Mouse (Mus musculus): ENCODE measurements around the gene Epas1.

Epas1 gene

DNA sequence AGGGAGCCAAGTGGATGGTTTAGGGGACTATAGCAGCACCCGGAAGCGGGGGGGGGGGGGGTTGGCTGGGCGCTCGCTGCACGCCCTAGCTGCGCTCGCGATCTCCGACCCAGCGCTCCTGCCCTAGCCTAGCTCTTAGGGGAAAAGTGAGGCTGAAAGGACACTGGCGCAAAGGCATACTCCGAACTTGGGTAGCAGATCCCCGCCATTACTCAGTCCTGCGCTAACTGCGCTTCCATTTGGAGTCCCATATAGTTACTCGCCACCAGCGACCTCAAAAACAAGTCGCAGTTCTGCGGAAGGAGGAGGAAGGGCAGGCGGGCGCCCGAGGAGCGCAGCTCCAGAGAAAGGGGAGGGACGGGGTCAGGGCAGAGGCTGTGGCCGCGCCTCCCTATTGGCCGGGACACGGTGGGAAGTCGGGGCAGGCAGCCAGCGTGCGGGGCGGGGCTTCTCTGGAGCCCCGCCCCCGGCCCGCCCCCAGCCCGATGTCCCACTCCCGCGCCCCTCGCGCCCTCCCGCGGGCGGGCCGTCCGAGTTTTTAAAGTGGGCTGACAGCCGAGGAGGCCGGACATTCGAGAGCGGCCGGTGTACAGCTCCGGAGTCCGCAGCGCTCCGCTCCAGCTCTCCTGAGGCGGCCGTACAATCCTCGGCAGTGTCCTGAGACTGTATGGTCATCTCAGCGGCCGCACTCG lies at the start of gene Epas1:
Gene Epas1 (plus strand): TSS at position 571 of the 692 bp plus-strand sequence.
- DNase-seq (ENCODE audit: low spot score in 2 of 2): peak; percentile 69 to 76

GRCm38 (mm10) chr17:86705236-86705635 lies 48.3 kb upstream of the Epas1 start:
- no peak for DNase-seq (ENCODE audit: low spot score in 2 of 2)

DNA sequence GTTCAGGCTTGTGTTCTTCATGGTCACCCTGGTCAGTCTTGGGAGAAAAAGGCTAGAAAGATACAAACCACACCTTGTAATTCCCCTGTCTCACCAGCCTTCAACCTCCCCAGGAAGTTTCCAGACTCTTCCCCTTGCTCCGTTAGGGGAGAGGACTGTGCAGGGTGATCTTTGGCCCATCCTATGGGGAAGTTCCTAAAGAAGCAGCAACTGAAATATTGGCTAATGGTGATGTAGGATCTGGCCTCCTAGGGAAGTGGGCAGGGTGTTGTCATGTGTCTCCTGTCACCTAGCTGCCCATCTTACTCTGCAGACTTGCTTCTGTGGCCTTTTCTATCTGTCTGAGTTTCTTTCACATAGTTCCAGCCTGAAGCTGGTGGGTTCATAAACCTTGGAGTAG lies 47.0 kb upstream of the Epas1 start:
- DNase-seq (ENCODE audit: low spot score in 2 of 2): no peak

DNA sequence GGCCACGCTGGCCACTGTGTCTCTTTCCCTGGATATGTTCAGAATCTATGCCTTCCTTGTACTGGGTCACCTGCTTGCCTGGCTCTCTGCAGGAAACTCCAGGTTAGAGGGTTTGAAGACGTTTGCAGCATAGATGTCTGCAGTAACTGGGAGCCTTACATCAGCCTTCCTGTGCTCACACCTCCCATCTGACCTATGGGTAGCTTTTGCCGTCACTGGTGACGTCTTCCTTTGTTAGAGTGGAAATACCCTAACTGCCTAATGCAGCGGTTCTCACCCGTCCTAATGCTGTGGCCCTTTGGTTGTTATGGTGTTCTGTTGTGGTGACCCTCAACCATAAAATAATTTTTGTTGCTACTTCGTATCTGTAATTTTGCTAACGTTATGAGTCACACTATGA lies 43.7 kb upstream of the Epas1 start:
- no peak for DNase-seq (ENCODE audit: low spot score in 2 of 2)

- no peak for DNase-seq (ENCODE audit: low spot score in 2 of 2)
These were observed 43.1 kb upstream of the Epas1 start for GRCm38 (mm10) chr17:86710379-86710778.

DNA sequence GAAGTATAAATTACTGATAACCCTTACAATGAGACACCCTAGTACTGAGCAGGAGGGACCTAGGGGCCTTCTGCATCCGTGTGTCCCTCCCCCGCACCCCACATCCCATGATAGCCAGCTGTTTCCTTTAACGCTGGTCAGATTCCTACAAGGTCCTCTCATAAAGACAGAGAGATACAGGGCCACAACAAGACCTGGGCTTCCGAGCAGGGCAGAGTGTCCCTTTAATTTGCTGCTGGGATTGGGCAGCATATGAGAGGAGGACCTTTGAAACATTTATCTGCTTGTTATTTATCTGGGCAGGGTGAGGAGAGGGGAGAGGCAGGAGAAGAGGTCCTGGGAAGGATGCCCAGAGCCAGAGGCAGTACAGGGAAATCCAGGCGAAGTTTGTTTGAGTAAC lies 41.6 kb upstream of the Epas1 start:
- no peak for DNase-seq (ENCODE audit: low spot score in 2 of 2)

DNA sequence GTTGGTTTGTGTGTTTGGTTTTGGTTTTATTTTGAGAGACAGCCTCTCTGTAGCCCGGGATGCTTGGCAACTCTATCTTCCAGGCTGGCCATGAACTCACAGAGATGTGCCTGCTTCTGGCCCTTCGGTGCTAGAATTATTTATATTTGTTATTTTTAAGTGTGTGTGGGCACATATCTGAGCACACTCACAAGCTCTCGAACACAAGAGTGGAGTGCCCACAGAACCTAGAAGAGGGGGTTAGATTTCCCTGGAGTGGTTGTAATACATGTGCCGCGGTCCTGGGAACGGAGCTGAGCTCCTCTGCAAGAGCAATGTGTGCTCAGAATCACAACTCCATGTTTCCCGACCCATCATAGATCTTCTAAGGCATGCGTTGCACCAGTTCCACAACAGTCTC lies 40.9 kb upstream of the Epas1 start:
- DNase-seq (ENCODE audit: low spot score in 2 of 2): no peak

GRCm38 (mm10) chr17:86713591-86713990 lies 39.9 kb upstream of the Epas1 start:
- DNase-seq (ENCODE audit: low spot score in 2 of 2): no peak

GRCm38 (mm10) chr17:86724786-86725415 lies 28.6 kb upstream of the Epas1 start:
- no peak for DNase-seq (ENCODE audit: low spot score in 2 of 2)

GRCm38 (mm10) chr17:86726480-86726879 lies 27.0 kb upstream of the Epas1 start:
- DNase-seq (ENCODE audit: low spot score in 2 of 2): no peak

- no peak for DNase-seq (ENCODE audit: low spot score in 2 of 2)
These were observed 26.5 kb upstream of the Epas1 start for GRCm38 (mm10) chr17:86727031-86727430.

GRCm38 (mm10) chr17:86731273-86731672 lies 22.2 kb upstream of the Epas1 start:
- DNase-seq (ENCODE audit: low spot score in 2 of 2): no peak

DNA sequence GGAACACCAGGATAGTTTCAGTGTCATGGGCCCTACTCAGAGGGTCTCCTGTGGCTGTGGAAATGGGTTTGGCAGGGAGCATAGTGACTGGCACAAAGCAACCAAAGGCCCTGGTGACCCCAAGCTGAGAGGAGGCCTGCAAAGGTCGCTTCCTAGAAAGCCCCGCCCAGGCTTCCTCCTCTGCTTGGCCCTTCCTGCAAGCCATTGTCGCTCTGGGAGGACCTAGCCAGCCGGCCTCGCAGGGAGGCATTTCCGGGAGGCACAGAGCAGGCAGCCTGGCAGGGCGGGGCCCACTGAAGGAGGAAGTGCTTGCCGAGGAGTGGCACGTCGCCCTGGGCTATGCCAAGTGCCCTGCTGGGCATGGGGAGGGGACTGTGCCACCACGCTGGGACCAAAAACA lies 21.5 kb upstream of the Epas1 start:
- peak; percentile 80 to 84 for DNase-seq (ENCODE audit: low spot score in 2 of 2)

DNA sequence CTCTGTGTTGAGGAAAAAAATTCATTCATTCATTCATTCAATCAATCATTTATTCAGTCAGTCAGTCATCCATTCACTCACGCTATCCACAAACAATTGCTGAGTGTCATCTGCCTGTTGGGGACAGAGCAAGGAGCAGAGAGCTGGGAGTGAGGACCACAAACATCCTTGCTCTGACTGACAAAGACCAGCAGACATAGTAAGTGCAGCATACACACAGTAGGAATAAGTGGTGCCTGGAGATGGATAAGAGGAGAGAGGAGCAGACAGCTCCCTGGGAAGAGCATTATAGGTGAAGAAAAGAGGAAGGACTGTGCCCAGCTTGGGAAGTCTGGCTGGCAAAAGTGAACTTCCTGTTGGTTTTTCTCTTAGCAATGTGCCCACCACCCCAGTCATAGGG lies 21.0 kb upstream of the Epas1 start:
- DNase-seq (ENCODE audit: low spot score in 2 of 2): no peak

DNA sequence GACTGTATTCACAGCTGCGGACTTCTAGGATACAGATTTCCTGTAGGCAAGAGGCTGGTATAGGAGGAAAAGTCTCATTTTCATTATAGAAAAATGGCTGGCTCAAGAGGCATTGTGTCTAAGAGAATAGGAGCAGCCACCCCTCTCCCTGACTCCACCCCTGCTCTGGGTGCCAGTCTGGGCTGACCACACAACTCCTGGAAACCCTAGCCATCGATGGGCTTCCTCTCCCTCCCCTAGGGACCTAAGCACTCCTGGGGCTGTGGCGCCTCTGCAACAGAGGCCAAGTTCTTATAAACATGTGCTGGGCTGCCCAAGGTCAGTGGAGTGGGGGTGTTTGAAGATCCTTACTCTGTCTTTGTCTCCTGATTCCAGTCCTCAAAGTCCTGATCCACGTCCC lies 19.9 kb upstream of the Epas1 start:
- DNase-seq (ENCODE audit: low spot score in 2 of 2): no peak

GRCm38 (mm10) chr17:86738477-86738876 lies 15.0 kb upstream of the Epas1 start:
- no peak for DNase-seq (ENCODE audit: low spot score in 2 of 2)

DNA sequence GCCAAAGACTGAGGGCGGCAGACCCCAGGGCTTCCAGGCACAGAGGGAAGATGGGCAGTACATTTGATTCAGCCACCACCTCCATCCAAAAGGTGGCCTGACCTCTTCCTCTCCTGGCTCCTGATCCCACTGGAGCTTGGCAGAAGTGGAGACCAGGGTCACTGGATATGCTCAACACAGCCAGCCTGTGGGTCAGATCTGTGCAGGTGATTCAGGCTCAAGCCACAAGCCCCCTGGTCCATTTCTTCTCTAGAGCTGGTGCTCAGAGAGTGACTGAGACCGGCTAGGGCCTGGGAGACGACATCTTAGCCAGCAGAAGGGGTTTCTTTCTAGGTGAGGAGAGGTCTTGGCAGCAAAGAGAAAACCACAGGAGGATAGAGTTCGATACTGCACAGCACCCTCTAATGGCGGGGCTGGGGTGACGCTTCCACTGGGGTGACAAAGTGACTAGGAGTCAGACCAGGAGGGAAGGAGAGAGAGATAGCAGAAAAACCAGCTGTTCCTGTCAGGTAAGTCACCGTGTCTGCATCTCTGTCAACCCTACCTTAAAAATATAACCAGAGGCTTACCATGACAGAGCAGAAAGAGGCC lies 10.1 kb upstream of the Epas1 start:
- peak in 1 of 2 experiments; percentile 28 for DNase-seq (ENCODE audit: low spot score in 2 of 2)

DNA sequence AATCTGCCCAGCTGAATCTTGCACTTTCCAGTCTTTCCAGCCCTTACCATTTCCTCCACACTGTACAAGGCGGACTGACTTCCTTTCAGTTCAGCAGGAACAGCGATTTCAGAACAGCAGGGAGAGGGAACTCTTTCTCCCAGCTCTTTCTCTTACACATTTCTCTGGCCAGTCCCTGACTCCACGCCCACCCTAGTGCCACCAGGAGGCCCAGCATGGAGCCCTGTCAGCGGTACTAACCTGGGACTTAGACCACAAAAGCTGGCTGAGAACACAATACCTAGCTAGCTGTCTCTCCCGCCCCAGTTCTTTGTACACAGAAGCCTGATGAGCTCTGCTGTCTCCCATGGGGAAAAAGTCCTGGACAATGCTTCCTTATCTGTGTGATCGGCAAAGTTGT lies 8.6 kb upstream of the Epas1 start:
- no peak for DNase-seq (ENCODE audit: low spot score in 2 of 2)

GRCm38 (mm10) chr17:86751373-86751871 lies 2.1 kb upstream of the Epas1 start:
- DNase-seq (ENCODE audit: low spot score in 2 of 2): no peak

- peak; percentile 58 for DNase-seq (ENCODE audit: low spot score in 2 of 2)
These were observed 668 bp downstream of the Epas1 start for GRCm38 (mm10) chr17:86753931-86754805.

DNA sequence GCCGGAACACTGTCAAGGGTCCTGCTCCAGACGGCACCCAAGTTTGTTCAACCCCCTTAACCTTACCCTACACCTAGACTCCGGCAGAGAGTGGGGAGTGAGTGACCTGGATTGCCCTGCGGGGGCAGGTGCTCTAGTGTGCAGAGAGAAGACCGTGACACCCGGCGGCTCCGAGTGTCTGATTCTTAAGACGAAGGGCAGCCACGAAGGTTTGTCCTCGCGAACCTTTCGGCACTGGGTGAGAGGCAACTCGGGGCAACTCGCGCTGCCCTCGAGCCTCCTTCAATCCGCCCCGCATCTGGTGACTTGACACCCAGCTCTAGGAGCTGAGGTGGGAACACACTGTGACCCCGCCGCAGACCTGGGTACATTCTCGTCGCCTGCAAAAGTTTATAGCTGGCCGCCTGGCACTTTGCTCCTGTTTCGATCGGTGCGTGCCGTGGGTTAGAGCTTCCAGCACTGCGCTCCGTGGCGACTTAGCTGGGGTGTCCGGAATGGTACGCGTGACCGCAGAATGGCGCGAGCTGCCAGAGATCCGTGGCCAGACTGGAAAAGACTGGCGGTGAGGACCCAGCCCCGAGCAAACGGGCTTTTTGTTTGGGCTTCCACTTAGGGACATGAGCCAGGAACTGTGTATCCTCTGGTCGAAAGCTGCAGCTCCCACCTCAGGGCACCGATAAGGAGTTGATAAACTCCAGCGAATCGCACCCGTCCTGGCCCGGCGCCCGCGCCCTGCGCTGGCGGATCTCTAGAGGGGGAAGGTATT lies 1.5 kb downstream of the Epas1 start:
- peak in 1 of 2 experiments; percentile 12 for DNase-seq (ENCODE audit: low spot score in 2 of 2)

Measured in thymus, postnatal 10 days (tissue).